Mouse (Mus musculus) lung, postnatal 0 days (tissue): ENCODE results near the gene Pald1. TPM values are rescaled to one million over a fixed set of nuclear protein-coding genes. Genes with fewer than 3 reads are reported as not detected.

Experiments
- ATAC-seq: fragments of 200-750 bp; cut with Nextera tagmentation; 2 replicates; pipeline ENCODE4 v1.8.0; 2017; ENCODE audit warnings: moderate library complexity
- DNase-seq: peaks from one replicate; pipeline ENCODE4 v3.0.0-alpha.2; 2016; ENCODE audit warnings: low spot score
- H3K27ac ChIP-seq: fragments of 300-500 bp; sonication (generic); 2 replicates; pipeline ENCODE4 v1.5.1; 2014; ENCODE audit warnings: antibody characterized with exemption, mild to moderate bottlenecking, low read length, mixed read lengths
- H3K27me3 ChIP-seq: fragments of 300-500 bp; sonication (generic); replicated peaks from 2 replicates; pipeline ENCODE4 v1.6.1; 2014; ENCODE audit warnings: low read length, mixed read lengths; ENCODE audit not compliant: insufficient read depth
- H3K36me3 ChIP-seq: fragments of 300-500 bp; sonication (generic); 2 replicates; pipeline ENCODE4 v1.6.1; 2014; ENCODE audit warnings: low read length, mixed read lengths; ENCODE audit not compliant: insufficient read depth
- H3K4me1 ChIP-seq: fragments of 300-500 bp; sonication (generic); 2 replicates; pipeline ENCODE4 v1.6.1; 2014; ENCODE audit warnings: antibody characterized with exemption, low read depth, low read length, mixed read lengths; ENCODE audit not compliant: insufficient read depth
- H3K4me2 ChIP-seq: fragments of 300-500 bp; sonication (generic); replicated peaks from 2 replicates; pipeline ENCODE4 v1.6.1; 2014; ENCODE audit warnings: low read depth, mild to moderate bottlenecking, low read length, moderate library complexity, mixed read lengths
- H3K4me3 ChIP-seq: fragments of 300-500 bp; sonication (generic); 2 replicates; pipeline ENCODE4 v1.5.1; 2014; ENCODE audit warnings: low read depth, low read length
- H3K9ac ChIP-seq: fragments of 300-500 bp; sonication (generic); replicated peaks from 2 replicates; pipeline ENCODE4 v1.6.1; 2014; ENCODE audit warnings: low read depth, mild to moderate bottlenecking
- H3K9me3 ChIP-seq: fragments of 300-500 bp; sonication (generic); 2 replicates; pipeline ENCODE4 v1.6.1; 2016; ENCODE audit warnings: low read length, mixed read lengths
- CTCF ChIP-seq: IDR thresholded peaks from 2 replicates; pipeline ENCODE4 v1.5.1; 2016; ENCODE audit warnings: antibody characterized with exemption, mild to moderate bottlenecking
- EP300 ChIP-seq: IDR thresholded peaks from 2 replicates; pipeline ENCODE4 v1.6.1; 2016; ENCODE audit warnings: antibody characterized with exemption, mild to moderate bottlenecking, control low read depth
- WGBS: fragments of 180-500 bp; shearing (Covaris S2); extraction: QIAGEN DNeasy Blood & Tissue Kit; methylation state at CpG from one replicate; pipeline ENCODE4 v1.1.7; 2014; 5-methylcytosine and 5-hydroxymethylcytosine counted together
- polyA plus RNA-seq: library from polyadenylated mRNA; unstranded; fragments of >200 nt; fragmentation: Nextera tagmentation; extraction: Ambion mirVana; gene quantifications from 2 replicates; pipeline ENCODE4 v1.2.1, GENCODE M21; 2015

Pald1 gene
- polyA plus RNA-seq, 1 experiment from 2014 or later = 30.4 TPM

DNA sequence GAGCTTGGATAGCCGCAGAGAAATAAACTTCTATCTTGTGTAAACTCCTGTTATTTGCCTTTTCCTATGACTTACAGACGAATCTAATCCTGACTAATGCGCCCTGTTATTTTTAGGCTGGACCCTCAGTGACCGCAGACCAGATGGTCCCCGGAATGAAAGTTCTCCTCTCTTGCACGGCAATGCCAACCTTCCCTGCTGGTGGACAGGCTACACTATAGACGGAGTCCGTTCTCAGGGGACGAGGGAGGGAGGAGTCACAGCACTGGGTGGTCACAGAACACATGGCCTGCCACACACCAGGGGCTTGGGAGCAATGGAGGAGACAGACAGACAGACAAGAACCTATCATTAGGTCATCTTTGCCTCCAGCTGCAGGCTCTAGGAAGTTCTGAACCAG, 20.8 kb downstream of the Pald1 start:
- H3K36me3 ChIP-seq = no peaks in the 10 kb centered on the region
- no peak for DNase-seq
- no peak overlapping the region for H3K4me3 ChIP-seq
- peak overlapping the region; percentile 43; the same call in 1 of the 2 replicates for H3K27ac ChIP-seq
- H3K4me2 ChIP-seq = no peak overlapping the region
- no peaks in the 10 kb centered on the region for H3K9me3 ChIP-seq
- no peak for ATAC-seq
- H3K27me3 ChIP-seq = no peaks in the 10 kb centered on the region
- no peak overlapping the region for H3K9ac ChIP-seq
- TF ChIP-seq EP300 = no peak
- no peak for TF ChIP-seq CTCF
- H3K4me1 ChIP-seq = peaks cover 12% of the 10 kb centered on the region; the same call in 1 of the 2 replicates
- 68% methylated on average over 9 of the region's 9 CpGs for WGBS

DNA sequence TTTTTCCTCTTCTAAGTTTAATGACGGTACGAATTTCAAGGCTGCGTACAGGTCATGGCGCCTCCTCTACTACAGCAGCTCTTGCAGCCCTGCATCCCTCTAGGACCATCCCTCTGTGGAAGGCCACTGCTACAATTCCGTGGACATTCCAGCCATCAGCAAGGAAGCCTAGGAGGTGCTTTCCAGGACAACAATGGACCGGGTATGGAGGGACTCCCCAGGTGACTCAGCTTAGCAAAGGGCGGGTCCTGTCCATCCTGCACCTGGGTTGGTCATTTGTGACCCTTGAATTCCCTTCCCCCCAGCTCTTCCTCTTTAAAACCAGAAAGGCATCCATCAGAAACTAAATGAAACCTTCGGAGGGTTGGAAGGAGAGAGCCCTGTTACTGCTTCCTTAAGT, 22.7 kb downstream of the Pald1 start:
- no peak for ATAC-seq
- Histone ChIP-seq H3K9ac (no peak overlapping the region), H3K36me3 (no peaks in the 10 kb centered on the region), H3K4me1 (peaks cover 6% of the 10 kb centered on the region; the same call in 1 of the 2 replicates), H3K9me3 (no peaks in the 10 kb centered on the region), H3K4me3 (no peak overlapping the region), H3K4me2 (no peak overlapping the region), H3K27me3 (no peaks in the 10 kb centered on the region), H3K27ac (no peak overlapping the region)
- WGBS = 91% methylated on average over 8 of the region's 8 CpGs
- TF ChIP-seq CTCF (no peak), EP300 (no peak)
- no peak for DNase-seq

DNA sequence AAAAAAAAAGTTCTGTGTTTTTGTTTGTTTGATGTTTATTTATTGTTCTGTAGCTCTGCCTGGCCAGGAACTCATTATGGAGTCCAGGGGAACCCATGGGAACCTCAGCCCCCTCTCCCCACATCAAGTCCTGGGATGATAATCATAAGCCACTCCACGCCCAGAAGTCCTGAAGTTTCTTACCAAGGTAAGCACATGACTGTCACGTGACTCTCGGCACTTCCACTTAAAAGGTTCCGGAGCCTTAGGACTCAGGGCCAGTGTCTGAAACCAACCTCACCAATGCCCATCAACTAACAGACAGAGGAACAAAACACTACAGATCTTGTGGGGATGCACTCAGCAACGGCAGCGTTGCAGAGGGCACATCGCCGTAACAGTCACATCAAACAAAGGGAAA, 23.9 kb downstream of the Pald1 start:
- TF ChIP-seq CTCF (no peak), EP300 (no peak)
- 87% methylated on average over 8 of the region's 8 CpGs for WGBS
- Histone ChIP-seq H3K9me3 (no peaks in the 10 kb centered on the region), H3K4me1 (0 out of 2 replicates have a peak, but pooled peaks cover 6% of the 10 kb centered on the region), H3K36me3 (no peaks in the 10 kb centered on the region), H3K27ac (no peak overlapping the region), H3K9ac (no peak overlapping the region), H3K4me3 (no peak overlapping the region), H3K27me3 (no peaks in the 10 kb centered on the region), H3K4me2 (no peak overlapping the region)
- DNase-seq (no peak), ATAC-seq (no peak)

DNA sequence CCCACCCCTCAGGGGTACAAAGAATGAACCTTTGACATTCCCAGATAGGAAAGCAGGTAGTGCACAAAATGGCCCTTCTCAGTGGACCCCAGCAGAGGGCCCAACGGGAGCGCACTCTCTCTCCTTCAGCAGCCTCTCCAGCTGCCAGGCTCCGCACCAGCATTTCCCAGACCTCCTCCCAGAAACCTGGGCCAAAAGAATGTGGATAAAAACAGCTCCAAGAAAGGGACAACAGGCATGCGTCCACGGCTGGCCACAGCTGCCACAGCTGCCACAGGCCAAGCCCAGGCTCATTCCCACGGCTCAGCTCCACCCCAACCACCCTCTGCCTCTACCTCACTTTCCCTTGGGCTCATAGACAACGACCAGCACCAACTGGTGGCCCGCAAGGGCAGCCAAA, 25.7 kb downstream of the Pald1 start:
- ATAC-seq (peak; percentile 71), DNase-seq (peak; percentile 61)
- TF ChIP-seq CTCF = peak; percentile 42
- no peak for TF ChIP-seq EP300
- Histone ChIP-seq H3K9me3 (no peaks in the 10 kb centered on the region), H3K9ac (no peak overlapping the region), H3K27ac (0 out of 2 replicates have a peak overlapping the region, but pooled peaks have one; percentile 33), H3K4me2 (no peak overlapping the region), H3K36me3 (no peaks in the 10 kb centered on the region), H3K4me1 (0 out of 2 replicates have a peak, but pooled peaks cover 5% of the 10 kb centered on the region), H3K4me3 (no peak overlapping the region), H3K27me3 (no peaks in the 10 kb centered on the region)
- 32% methylated on average over 8 of the region's 8 CpGs for WGBS

DNA sequence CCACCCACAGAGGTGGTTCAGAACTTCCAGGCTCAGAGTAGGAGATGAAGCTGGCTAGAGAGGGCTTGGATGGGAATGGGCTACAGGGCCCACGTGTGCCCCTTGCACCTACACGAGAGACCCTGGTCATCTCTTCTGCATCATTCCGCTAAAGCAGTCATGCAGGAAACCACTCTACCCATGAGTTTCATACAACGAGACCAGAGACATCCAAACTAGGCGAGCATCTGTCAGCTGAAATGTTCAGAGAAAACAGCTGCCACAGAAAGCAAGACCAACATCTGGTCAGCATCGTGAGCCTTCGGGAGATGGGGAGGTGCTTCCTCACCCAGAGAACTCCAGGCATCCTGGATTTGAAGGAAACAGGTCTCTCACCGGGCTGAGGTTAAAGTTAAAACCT, 26.8 kb downstream of the Pald1 start:
- Histone ChIP-seq H3K9me3 (no peaks in the 10 kb centered on the region), H3K9ac (no peak overlapping the region), H3K36me3 (0 out of 2 replicates have a peak, but pooled peaks cover under 1% of the 10 kb centered on the region), H3K4me2 (no peak overlapping the region), H3K4me3 (no peak overlapping the region), H3K27me3 (no peaks in the 10 kb centered on the region), H3K27ac (no peak overlapping the region), H3K4me1 (no peaks in the 10 kb centered on the region)
- ATAC-seq = no peak
- DNase-seq = no peak
- 83% methylated on average over 8 of the region's 8 CpGs for WGBS
- TF ChIP-seq EP300 = no peak
- TF ChIP-seq CTCF = no peak

DNA sequence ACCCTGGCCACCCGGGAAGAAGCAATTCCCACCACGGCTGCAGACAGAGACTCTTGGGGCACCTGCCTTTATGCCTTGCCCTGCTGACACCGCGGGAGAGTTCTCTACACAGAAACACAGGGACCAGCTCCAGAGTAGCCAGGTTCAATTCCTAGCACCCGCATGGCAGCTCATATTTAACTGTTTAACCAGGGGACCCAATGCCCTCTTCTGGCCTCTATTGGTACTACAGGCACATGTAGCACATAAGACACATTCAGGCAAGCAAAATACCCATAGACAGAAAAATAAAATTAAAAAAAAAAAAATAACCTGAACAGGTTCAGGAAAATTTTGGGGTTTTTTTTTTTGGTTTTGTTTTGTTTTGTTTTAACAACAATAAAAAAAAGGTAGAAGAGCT, 27.2 kb downstream of the Pald1 start:
- WGBS = 94% methylated on average over 5 of the region's 5 CpGs
- no peak overlapping the region for H3K9ac ChIP-seq
- TF ChIP-seq EP300 (no peak), CTCF (peak; percentile 55)
- H3K9me3 ChIP-seq = no peaks in the 10 kb centered on the region
- no peak overlapping the region for H3K4me3 ChIP-seq
- DNase-seq (no peak), ATAC-seq (no peak)
- no peak overlapping the region for H3K27ac ChIP-seq
- 0 out of 2 replicates have a peak, but pooled peaks cover 6% of the 10 kb centered on the region for H3K36me3 ChIP-seq
- H3K4me2 ChIP-seq = no peak overlapping the region
- H3K27me3 ChIP-seq = no peaks in the 10 kb centered on the region
- no peaks in the 10 kb centered on the region for H3K4me1 ChIP-seq

DNA sequence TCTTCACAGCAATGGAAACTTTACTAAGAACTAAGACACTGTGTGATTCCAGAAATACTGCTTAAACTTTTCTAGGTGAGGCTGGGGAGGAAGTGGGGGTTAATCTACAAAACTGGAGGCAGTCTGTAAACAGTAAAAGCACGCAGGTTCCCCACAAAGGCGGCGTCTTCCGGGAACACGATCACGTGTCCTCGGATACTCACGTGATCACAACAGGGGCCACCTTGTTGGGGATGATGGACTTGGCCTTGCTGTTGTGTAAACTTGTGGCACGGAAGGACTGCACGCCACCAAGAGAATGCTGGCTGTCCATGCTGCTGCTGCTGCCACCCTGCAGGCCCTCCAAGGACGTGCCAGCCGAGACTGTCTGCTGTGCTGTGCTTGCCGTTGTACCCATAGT, 27.7 kb downstream of the Pald1 start:
- Histone ChIP-seq H3K36me3 (0 out of 2 replicates have a peak, but pooled peaks cover 10% of the 10 kb centered on the region), H3K9me3 (no peaks in the 10 kb centered on the region), H3K27me3 (no peaks in the 10 kb centered on the region), H3K4me3 (no peak overlapping the region), H3K4me1 (no peaks in the 10 kb centered on the region), H3K9ac (no peak overlapping the region), H3K27ac (no peak overlapping the region), H3K4me2 (no peak overlapping the region)
- ATAC-seq = no peak
- 96% methylated on average over 13 of the region's 13 CpGs for WGBS
- no peak for TF ChIP-seq CTCF
- TF ChIP-seq EP300 = no peak
- no peak for DNase-seq
